Mouse (Mus musculus) brain, embryonic 14.5 days (tissue): ENCODE measurements around the gene Castor2. TPM values are rescaled to one million over a fixed set of nuclear protein-coding genes. Genes with fewer than 3 reads are reported as not detected.

Source experiments
- DNase-seq: peaks from one replicate; pipeline ENCODE4 v3.0.0-alpha.2; 2011; ENCODE audit warnings: low read depth
- CTCF ChIP-seq: fragments of 200-500 bp; IDR thresholded peaks from 2 replicates; pipeline ENCODE4 v1.5.1; 2012; ENCODE audit warnings: inconsistent platforms, mild to moderate bottlenecking, moderate library complexity, borderline replicate concordance; ENCODE audit not compliant: insufficient read depth, insufficient read length; ENCODE audit errors: extremely low read depth
- POLR2A ChIP-seq: fragments of 200-500 bp; IDR thresholded peaks from 2 replicates; pipeline ENCODE4 v1.6.1; 2012; ENCODE audit warnings: mild to moderate bottlenecking, inconsistent platforms, borderline replicate concordance; ENCODE audit not compliant: poor library complexity, insufficient read depth, insufficient read length, severe bottlenecking; ENCODE audit errors: extremely low read depth
- polyA plus RNA-seq: library from polyadenylated mRNA; depleted of rRNA; stranded (reverse); fragments of >200 nt; gene quantifications from 2 replicates; pipeline ENCODE4 v1.2.3, GENCODE M21; 2012; rRNA removed

Gene Castor2
- 22.1 and 38.3 TPM in 2 replicates for polyA plus RNA-seq

GRCm38 (mm10) chr5:134099496-134100211 lies at the start of gene Castor2:
Gene Castor2 (plus strand): TSS chr5:134099711.
- TF ChIP-seq CTCF (no peak), POLR2A (peak; percentile 78; the same call in 1 of the 2 replicates)

GRCm38 (mm10) chr5:134050711-134051110 lies 48.8 kb upstream of the Castor2 start:
- DNase-seq = peak; percentile 31
- TF ChIP-seq POLR2A (no peak), CTCF (no peak)

More at GRCm38 (mm10) chr5:134099496-134100211, at the start of gene Castor2:
- DNase-seq = peak; percentile 99

- DNase-seq = no peak
- no peak for TF ChIP-seq POLR2A
- no peak; the same call in 1 of the 2 replicates for TF ChIP-seq CTCF
These were observed 46.9 kb upstream of the Castor2 start for GRCm38 (mm10) chr5:134052614-134053013.

GRCm38 (mm10) chr5:134054496-134054895 lies 45.0 kb upstream of the Castor2 start:
- no peak for TF ChIP-seq CTCF
- no peak for TF ChIP-seq POLR2A
- peak; percentile 40 for DNase-seq

- peak; percentile 44 for DNase-seq
These were observed 40.6 kb upstream of the Castor2 start for GRCm38 (mm10) chr5:134058793-134059352.

GRCm38 (mm10) chr5:134063362-134064064 lies 36.0 kb upstream of the Castor2 start:
- peak; percentile 94 for DNase-seq
- TF ChIP-seq CTCF (peak; percentile 86; the same call in 1 of the 2 replicates), POLR2A (no peak)

More at GRCm38 (mm10) chr5:134058793-134059352, 40.6 kb upstream of the Castor2 start:
- TF ChIP-seq CTCF (no peak), POLR2A (no peak)

GRCm38 (mm10) chr5:134066261-134066660 lies 33.2 kb upstream of the Castor2 start:
- TF ChIP-seq CTCF (no peak), POLR2A (no peak)
- peak; percentile 74 for DNase-seq

GRCm38 (mm10) chr5:134067924-134068323 lies 31.6 kb upstream of the Castor2 start:
- DNase-seq = peak; percentile 76
- TF ChIP-seq POLR2A (no peak), CTCF (peak; percentile 71; the same call in 1 of the 2 replicates)

GRCm38 (mm10) chr5:134073512-134074041 lies 25.9 kb upstream of the Castor2 start:
- peak; percentile 85 for DNase-seq
- TF ChIP-seq CTCF (no peak), POLR2A (no peak)

- DNase-seq = no peak
- TF ChIP-seq CTCF (peak; percentile 26; the same call in 1 of the 2 replicates), POLR2A (no peak)
These were observed 25.1 kb upstream of the Castor2 start for GRCm38 (mm10) chr5:134074368-134074767.

- TF ChIP-seq CTCF (no peak), POLR2A (no peak)
- no peak for DNase-seq
These were observed 23.3 kb upstream of the Castor2 start for GRCm38 (mm10) chr5:134076175-134076574.
